Mouse (Mus musculus) spleen, adult 2 months (tissue): ENCODE measurements around the gene Acsf3.

Experiments used
- CTCF ChIP-seq: fragments of 200-500 bp; IDR thresholded peaks from 2 replicates; pipeline ENCODE4 v1.5.1; 2011; ENCODE audit warnings: mild to moderate bottlenecking, inconsistent platforms; ENCODE audit not compliant: insufficient read depth, insufficient read length, insufficient replicate concordance; ENCODE audit errors: extremely low read depth
- POLR2A ChIP-seq: fragments of 200-500 bp; IDR thresholded peaks from 2 replicates; pipeline ENCODE4 v1.6.1; 2011; ENCODE audit warnings: low read depth, low read length, inconsistent platforms

GRCm38 (mm10) chr8:122814608-122815007, 39.3 kb downstream of the Acsf3 start:
- TF ChIP-seq CTCF (no peak), POLR2A (no peak)
